Mouse (Mus musculus): ENCODE measurements at regions not wholly inside any gene's neighbourhood (a gene's known extent, or its start where the extent isn't known, plus 50 kb on each side); places are given as distances from the start of the nearest gene placed in this dataset.

GRCm38 (mm10) chr8:126525575-126525974, 50.7 kb upstream of the Tarbp1 start:
- Histone ChIP-seq H3K27me3 (replicated peaks; ENCODE audit: control insufficient read depth, insufficient read depth, low read length) (no peaks in the 10 kb centered on the region), H3K4me3 (ENCODE audit: low read depth, low read length) (no peak overlapping the region), H3K4me2 (no peak overlapping the region), H3K9ac (ENCODE audit: low read depth, low read length) (no peak overlapping the region), H3K9me3 (ENCODE audit: control insufficient read depth, low read length) (no peaks in the 10 kb centered on the region), H3K4me1 (replicated peaks; ENCODE audit: control insufficient read depth, insufficient read depth, low read length) (no peaks in the 10 kb centered on the region), H3K36me3 (ENCODE audit: control insufficient read depth, insufficient read depth, low read length) (no peaks in the 10 kb centered on the region), H3K27ac (ENCODE audit: low read depth, low read length) (no peak overlapping the region)
- ATAC-seq (replicated peaks; ENCODE audit: low FRiP score) (no peak), DNase-seq (ENCODE audit: low spot score) (no peak)
- WGBS = 86% methylated on average over 1 of the region's 1 CpGs
